In the genomic region with DNA sequence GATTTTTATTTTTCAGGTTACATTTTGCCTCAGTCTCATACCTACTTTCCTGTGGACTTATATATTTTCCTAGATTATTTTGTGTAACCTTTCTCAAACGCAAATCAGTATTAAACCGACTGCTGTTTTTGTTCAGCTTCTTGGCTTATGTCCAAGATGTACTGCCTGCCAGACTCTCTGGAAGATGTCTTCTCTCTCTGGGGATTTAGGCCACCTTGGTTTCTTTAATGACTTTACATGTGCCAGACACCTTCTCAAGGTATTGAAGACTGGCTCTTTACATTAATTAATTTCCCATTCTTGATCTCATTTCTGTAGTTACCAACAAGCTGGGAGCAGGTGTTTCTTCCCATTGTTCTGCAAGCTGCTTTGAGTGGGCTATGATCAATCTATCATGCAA, we compare ENCODE assay signal across 25 mouse cellular contexts.
DNase-seq lines count a peak whose midpoint lies in the region; ATAC-seq and TF ChIP-seq lines count a peak whose summit lies in the region.
"Had no signal": no experiment of that assay in that cellular context is flagged by ENCODE, and none has a peak within 500 bp of the region (broad histone marks: within the 10 kb centered on the region; RNA-seq: fewer than 3 reads in every experiment).

No protein-coding gene starts in this region.

- H3K4me1 ChIP-seq in forebrain, embryonic 12.5 days, result no peaks in the 10 kb centered on the region
- H3K4me1 ChIP-seq in forebrain, embryonic 11.5 days (replicated peaks; ENCODE audit: control insufficient read depth, insufficient read depth, low read length), result no peaks in the 10 kb centered on the region
- no peaks in the 10 kb centered on the region for H3K4me1 ChIP-seq in hindbrain, embryonic 16.5 days (ENCODE audit: control insufficient read depth, insufficient read depth, low read depth, low read length)
- no peaks in the 10 kb centered on the region for H3K4me1 ChIP-seq in hindbrain, embryonic 10.5 days (replicated peaks)
- no peaks in the 10 kb centered on the region for H3K4me1 ChIP-seq in midbrain, embryonic 11.5 days (ENCODE audit: control insufficient read depth, insufficient read depth, low read length)
- peaks cover 4% of the 10 kb centered on the region; the same call in 1 of the 2 replicates for H3K4me1 ChIP-seq in midbrain, embryonic 13.5 days (replicated peaks)
- H3K4me1 ChIP-seq: embryonic facial prominence, embryonic 15.5 days; heart, embryonic 10.5 days; heart, embryonic 15.5 days; hindbrain, embryonic 15.5 days; intestine, embryonic 15.5 days; megakaryocyte, embryonic 14.5 days; neural tube, embryonic 13.5 days had no signal

- H3K36me3 ChIP-seq in forebrain, embryonic 12.5 days (replicated peaks), result no peaks in the 10 kb centered on the region
- H3K36me3 ChIP-seq in forebrain, embryonic 11.5 days (ENCODE audit: control insufficient read depth, insufficient read depth, low read length), result no peaks in the 10 kb centered on the region
- no peaks in the 10 kb centered on the region for H3K36me3 ChIP-seq in hindbrain, embryonic 16.5 days (ENCODE audit: control insufficient read depth, insufficient read depth, low read length)
- H3K36me3 ChIP-seq in hindbrain, embryonic 10.5 days, result no peaks in the 10 kb centered on the region
- no peaks in the 10 kb centered on the region for H3K36me3 ChIP-seq in midbrain, embryonic 11.5 days (ENCODE audit: control insufficient read depth, insufficient read depth, low read length)
- H3K36me3 ChIP-seq in midbrain, embryonic 13.5 days, result no peaks in the 10 kb centered on the region
- H3K36me3 ChIP-seq: embryonic facial prominence, embryonic 15.5 days; heart, embryonic 10.5 days; heart, embryonic 15.5 days; hindbrain, embryonic 15.5 days; intestine, embryonic 15.5 days; neural tube, embryonic 13.5 days had no signal

- H3K4me3 ChIP-seq in forebrain, embryonic 12.5 days (replicated peaks), result no peak overlapping the region
- H3K4me3 ChIP-seq in forebrain, embryonic 11.5 days (ENCODE audit: low read depth, low read length), result no peak overlapping the region
- H3K4me3 ChIP-seq in hindbrain, embryonic 16.5 days (ENCODE audit: low read length), result no peak overlapping the region
- H3K4me3 ChIP-seq in hindbrain, embryonic 10.5 days, result no peak overlapping the region
- no peak overlapping the region for H3K4me3 ChIP-seq in midbrain, embryonic 11.5 days (ENCODE audit: low read depth, low read length)
- H3K4me3 ChIP-seq in midbrain, embryonic 13.5 days (replicated peaks), result no peak overlapping the region
- H3K4me3 ChIP-seq: embryonic facial prominence, embryonic 15.5 days; heart, embryonic 10.5 days; heart, embryonic 15.5 days; hindbrain, embryonic 15.5 days; intestine, embryonic 15.5 days; megakaryocyte, embryonic 14.5 days; neural tube, embryonic 13.5 days had no signal

- H3K9me3 ChIP-seq in forebrain, embryonic 12.5 days, result no peaks in the 10 kb centered on the region
- H3K9me3 ChIP-seq in forebrain, embryonic 11.5 days (ENCODE audit: control insufficient read depth, low read length), result no peaks in the 10 kb centered on the region
- no peaks in the 10 kb centered on the region for H3K9me3 ChIP-seq in hindbrain, embryonic 16.5 days (ENCODE audit: control insufficient read depth, low read length)
- no peaks in the 10 kb centered on the region for H3K9me3 ChIP-seq in hindbrain, embryonic 10.5 days
- no peaks in the 10 kb centered on the region for H3K9me3 ChIP-seq in midbrain, embryonic 11.5 days (ENCODE audit: control insufficient read depth, low read length)
- no peaks in the 10 kb centered on the region for H3K9me3 ChIP-seq in midbrain, embryonic 13.5 days
- H3K9me3 ChIP-seq: embryonic facial prominence, embryonic 15.5 days; heart, embryonic 10.5 days; hindbrain, embryonic 15.5 days; intestine, embryonic 15.5 days; megakaryocyte, embryonic 14.5 days; neural tube, embryonic 13.5 days had no signal

- DNase-seq in forebrain, embryonic 11.5 days (ENCODE audit: low spot score), result no peak
- no peak for DNase-seq in hindbrain, embryonic 10.5 days (ENCODE audit: low spot score)
- DNase-seq in midbrain, embryonic 11.5 days (ENCODE audit: low spot score, missing footprints), result peak; percentile 31
- DNase-seq in brain, embryonic 14.5 days (ENCODE audit: low read depth), result peak; percentile 73
- DNase-seq: adrenal gland, postnatal 25 days; cerebellum, adult 9-10 months; gastrocnemius, postnatal 25 days; heart, adult 11 months; kidney, adult 2 months; kidney, postnatal 4 days; lung, postnatal 4 days; thymus, adult 2 months; thymus, postnatal 36 days had no signal

- no peak for TF ChIP-seq CTCF in brain, embryonic 14.5 days (IDR thresholded peaks at IDR 0.05; ENCODE audit: borderline replicate concordance, extremely low read depth, insufficient read depth, insufficient read length)

- peak; percentile 51; the same call in 1 of the 2 replicates for ATAC-seq in forebrain, embryonic 12.5 days (ENCODE audit: low FRiP score)
- no peak for ATAC-seq in forebrain, embryonic 11.5 days (replicated peaks; ENCODE audit: low FRiP score)
- 0 out of 2 replicates have a peak, but pooled peaks have one; percentile 52 for ATAC-seq in hindbrain, embryonic 16.5 days
- no peak for ATAC-seq in midbrain, embryonic 11.5 days (ENCODE audit: low FRiP score)
- ATAC-seq in midbrain, embryonic 13.5 days, result no peak
- ATAC-seq: CD4-positive, CD25-positive, alpha-beta regulatory T cell, adult 4 months; intestine, embryonic 15.5 days had no signal

- no peak for TF ChIP-seq POLR2A in brain, embryonic 14.5 days (IDR thresholded peaks at IDR 0.05; ENCODE audit: borderline replicate concordance, extremely low read depth, insufficient read depth, insufficient read length, poor library complexity, severe bottlenecking)

- H3K27ac ChIP-seq in forebrain, embryonic 12.5 days, result no peak overlapping the region
- no peak overlapping the region for H3K27ac ChIP-seq in forebrain, embryonic 11.5 days (ENCODE audit: low read depth, low read length)
- no peak overlapping the region for H3K27ac ChIP-seq in hindbrain, embryonic 16.5 days (ENCODE audit: low read depth, low read length)
- no peak overlapping the region for H3K27ac ChIP-seq in hindbrain, embryonic 10.5 days
- H3K27ac ChIP-seq in midbrain, embryonic 11.5 days (ENCODE audit: low read depth, low read length), result no peak overlapping the region
- H3K27ac ChIP-seq in midbrain, embryonic 13.5 days, result no peak overlapping the region
- H3K27ac ChIP-seq: embryonic facial prominence, embryonic 15.5 days; heart, embryonic 10.5 days; heart, embryonic 15.5 days; hindbrain, embryonic 15.5 days; intestine, embryonic 15.5 days; neural tube, embryonic 13.5 days had no signal

- WGBS in forebrain, embryonic 12.5 days, result 62% methylated on average over 2 of the region's 2 CpGs
- 77% methylated on average over 2 of the region's 2 CpGs for WGBS in forebrain, embryonic 11.5 days
- WGBS in hindbrain, embryonic 16.5 days, result 25% methylated on average over 2 of the region's 2 CpGs
- 89% methylated on average over 2 of the region's 2 CpGs for WGBS in hindbrain, embryonic 10.5 days
- 78% methylated on average over 2 of the region's 2 CpGs for WGBS in midbrain, embryonic 11.5 days
- 55% methylated on average over 2 of the region's 2 CpGs for WGBS in midbrain, embryonic 13.5 days

- H3K4me2 ChIP-seq in forebrain, embryonic 12.5 days, result no peak overlapping the region
- H3K4me2 ChIP-seq in forebrain, embryonic 11.5 days (ENCODE audit: low read depth, low read length, severe bottlenecking), result no peak overlapping the region
- no peak overlapping the region for H3K4me2 ChIP-seq in hindbrain, embryonic 16.5 days (ENCODE audit: low read length)
- H3K4me2 ChIP-seq in midbrain, embryonic 11.5 days, result no peak overlapping the region
- no peak overlapping the region for H3K4me2 ChIP-seq in midbrain, embryonic 13.5 days (replicated peaks)
- H3K4me2 ChIP-seq: embryonic facial prominence, embryonic 15.5 days; heart, embryonic 15.5 days; hindbrain, embryonic 15.5 days; intestine, embryonic 15.5 days; liver, embryonic 11.5 days; neural tube, embryonic 13.5 days had no signal

- H3K27me3 ChIP-seq in forebrain, embryonic 12.5 days, result no peaks in the 10 kb centered on the region
- H3K27me3 ChIP-seq in forebrain, embryonic 11.5 days (ENCODE audit: control insufficient read depth, insufficient read depth, low read length), result no peaks in the 10 kb centered on the region
- H3K27me3 ChIP-seq in hindbrain, embryonic 16.5 days (replicated peaks; ENCODE audit: control insufficient read depth, insufficient read depth, low read length), result no peaks in the 10 kb centered on the region
- no peaks in the 10 kb centered on the region for H3K27me3 ChIP-seq in hindbrain, embryonic 10.5 days (ENCODE audit: insufficient read depth, poor library complexity, severe bottlenecking)
- H3K27me3 ChIP-seq in midbrain, embryonic 11.5 days (ENCODE audit: control insufficient read depth, insufficient read depth, low read length), result no peaks in the 10 kb centered on the region
- H3K27me3 ChIP-seq in midbrain, embryonic 13.5 days, result no peaks in the 10 kb centered on the region
- H3K27me3 ChIP-seq: embryonic facial prominence, embryonic 15.5 days; heart, embryonic 15.5 days; hindbrain, embryonic 15.5 days; intestine, embryonic 15.5 days; megakaryocyte, embryonic 14.5 days; neural tube, embryonic 13.5 days had no signal

- no peak overlapping the region for H3K9ac ChIP-seq in forebrain, embryonic 12.5 days
- H3K9ac ChIP-seq in forebrain, embryonic 11.5 days (ENCODE audit: low read length), result no peak overlapping the region
- H3K9ac ChIP-seq in hindbrain, embryonic 16.5 days (ENCODE audit: low read depth, low read length), result no peak overlapping the region
- H3K9ac ChIP-seq in midbrain, embryonic 11.5 days (ENCODE audit: low read length), result no peak overlapping the region
- H3K9ac ChIP-seq in midbrain, embryonic 13.5 days (replicated peaks), result no peak overlapping the region
- H3K9ac ChIP-seq: embryonic facial prominence, embryonic 15.5 days; heart, embryonic 15.5 days; hindbrain, embryonic 15.5 days; intestine, embryonic 15.5 days; neural tube, embryonic 13.5 days had no signal

Comparison
In these comparisons a context has a peak if more than half of its experiments do, and no peak if none do; other contexts are left out.
1. ATAC-seq: peak in forebrain, embryonic 12.5 days (single experiment) and hindbrain, embryonic 16.5 days (single experiment); none in forebrain, embryonic 11.5 days (single experiment), midbrain, embryonic 11.5 days (single experiment) and midbrain, embryonic 13.5 days (single experiment).
2. DNase-seq: peak in midbrain, embryonic 11.5 days (single experiment) and brain, embryonic 14.5 days (single experiment); none in forebrain, embryonic 11.5 days (single experiment) and hindbrain, embryonic 10.5 days (single experiment).